Mouse (Mus musculus): ENCODE measurements around the gene Eif4g1. TPM values are rescaled to one million over a fixed set of nuclear protein-coding genes. Genes with fewer than 3 reads are reported as not detected.
A peak's percentile ranks its signal among the peaks of the same experiment; 100 is the strongest.
"Not testable (repeated sequence)": the region's sequence is repeated elsewhere in the genome, so short reads cannot be mapped to it uniquely, and the experiment has no call there.

The Eif4g1 gene
- polyA plus RNA-seq (2012; ENCODE audit: insufficient read depth, low replicate concordance): 247 and 739 TPM in 2 replicates

- H3K36me3 ChIP-seq (replicated peaks; ENCODE audit: low read length): peaks cover 17% of the 10 kb centered on the region
- H3K27me3 ChIP-seq (replicated peaks): not testable (repeated sequence)
Observed at GRCm38 (mm10) chr16:20668013-20668412, at the start of gene Eif4g1. TSS of gene Eif4g1 (plus strand) at chr16:20668313.

GRCm38 (mm10) chr16:20619541-20620398, 48.3 kb upstream of the Eif4g1 start:
- H3K4me3 ChIP-seq (replicated peaks): peak overlapping the region; percentile 92
- H3K36me3 ChIP-seq (replicated peaks; ENCODE audit: low read length): peaks cover 15% of the 10 kb centered on the region
- peaks cover 35% of the 10 kb centered on the region for H3K4me1 ChIP-seq
- H3K27me3 ChIP-seq (replicated peaks): peaks cover 53% of the 10 kb centered on the region
- TF ChIP-seq GATA1 (IDR thresholded peaks at IDR 0.05; ENCODE audit: borderline replicate concordance, low read length) (no peak), FLI1 (IDR thresholded peaks at IDR 0.05; ENCODE audit: low read length) (no peak)
- no peaks in the 10 kb centered on the region for H3K9me3 ChIP-seq

More at GRCm38 (mm10) chr16:20668013-20668412, at the start of gene Eif4g1:
- H3K4me1 ChIP-seq; H3K9me3 ChIP-seq; H3K4me3 ChIP-seq (replicated peaks): not testable (repeated sequence)

DNA sequence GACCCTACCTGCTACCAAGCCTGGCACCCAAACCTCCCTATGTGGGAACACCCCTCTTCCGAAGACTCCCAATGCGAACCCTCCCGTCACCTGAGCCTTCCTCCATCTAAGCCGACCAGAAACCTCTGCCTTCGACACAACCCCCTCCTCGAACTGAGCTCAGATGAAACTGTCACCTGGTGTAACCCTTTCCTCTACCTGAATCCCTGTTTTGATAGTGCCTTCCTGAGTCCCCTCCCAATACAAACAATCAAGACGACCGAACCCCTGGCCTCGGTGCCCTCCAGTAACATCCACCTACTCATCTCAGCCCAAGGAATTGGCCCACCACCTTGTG, 47.7 kb upstream of the Eif4g1 start:
- Histone ChIP-seq H3K4me1 (peaks cover 38% of the 10 kb centered on the region), H3K36me3 (replicated peaks; ENCODE audit: low read length) (peaks cover 15% of the 10 kb centered on the region), H3K4me3 (replicated peaks) (peak overlapping the region; percentile 92), H3K9me3 (no peaks in the 10 kb centered on the region), H3K27me3 (replicated peaks) (peaks cover 53% of the 10 kb centered on the region)
- TF ChIP-seq FLI1 (IDR thresholded peaks at IDR 0.05; ENCODE audit: low read length) (no peak), GATA1 (IDR thresholded peaks at IDR 0.05; ENCODE audit: borderline replicate concordance, low read length) (no peak)

DNA sequence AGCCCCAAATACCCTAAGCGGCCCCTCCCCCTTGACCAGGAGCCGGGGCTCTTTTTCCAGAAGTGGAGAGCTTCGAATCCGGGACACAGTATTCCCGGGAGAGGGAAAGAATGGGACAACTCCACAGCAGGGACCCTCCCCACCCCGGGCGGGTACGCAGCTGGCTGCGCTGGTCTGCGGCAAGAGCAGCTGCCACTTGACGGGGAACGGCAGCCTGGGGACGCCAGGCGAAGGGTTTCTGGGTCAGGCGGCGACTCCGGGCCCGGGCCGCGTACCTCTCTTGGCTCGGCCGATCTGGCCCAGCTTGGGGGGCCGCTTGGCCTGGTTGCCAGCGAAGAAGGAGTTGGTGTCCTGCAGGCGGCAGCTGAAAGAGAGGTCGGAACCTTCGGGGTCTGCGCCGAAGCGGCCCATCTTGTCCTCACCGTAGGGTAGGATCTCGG, 47.3 kb upstream of the Eif4g1 start:
- Histone ChIP-seq H3K9me3 (0 out of 2 replicates have a peak, but pooled peaks cover 2% of the 10 kb centered on the region), H3K36me3 (replicated peaks; ENCODE audit: low read length) (peaks cover 15% of the 10 kb centered on the region), H3K4me1 (peaks cover 42% of the 10 kb centered on the region), H3K4me3 (replicated peaks) (peak overlapping the region; percentile 92), H3K27me3 (replicated peaks) (peaks cover 53% of the 10 kb centered on the region)
- no peak for TF ChIP-seq GATA1 (IDR thresholded peaks at IDR 0.05; ENCODE audit: borderline replicate concordance, low read length)
- TF ChIP-seq FLI1 (IDR thresholded peaks at IDR 0.05; ENCODE audit: low read length): no peak

DNA sequence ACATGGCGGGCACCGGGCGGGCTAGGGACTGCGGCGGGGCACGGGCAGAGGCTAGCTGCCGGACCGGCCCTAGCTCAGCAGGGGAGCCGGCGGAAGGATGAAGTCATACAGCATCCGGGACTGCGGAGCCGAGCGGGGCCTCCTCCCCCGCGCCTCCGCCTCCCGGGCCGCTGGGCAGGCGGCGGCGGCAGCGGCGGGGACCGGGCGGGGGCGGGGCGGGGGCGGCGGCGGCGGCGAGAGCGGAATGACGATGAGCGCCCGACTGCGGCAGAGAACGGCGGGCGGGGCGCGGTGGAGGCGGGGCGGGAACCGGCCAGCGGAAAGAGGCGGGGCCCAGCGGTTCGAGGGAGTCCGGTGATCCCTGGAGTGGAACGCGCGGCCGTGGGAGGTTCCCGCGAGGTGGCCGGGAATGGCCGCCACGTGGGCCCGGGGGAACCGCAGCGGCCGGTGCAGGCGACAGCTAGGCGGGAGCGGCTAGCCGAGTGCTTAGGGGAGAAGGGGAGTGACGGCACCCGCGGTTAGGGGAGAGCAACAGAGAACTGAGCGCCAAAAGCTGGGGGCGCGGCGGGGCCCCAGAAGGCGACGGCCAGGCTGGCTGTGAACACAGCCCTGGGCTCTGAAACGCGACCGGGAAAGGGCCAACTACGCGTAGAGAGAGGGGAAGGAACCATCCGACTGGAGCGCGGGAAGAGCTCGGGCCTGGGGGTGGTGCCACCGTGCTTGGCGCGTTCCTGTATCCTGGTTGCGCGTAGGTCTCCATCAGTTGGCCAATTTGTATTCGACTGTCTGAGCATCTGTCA, 46.7 kb upstream of the Eif4g1 start, which contains the start of gene Camk2n2:
Gene Camk2n2, minus strand, starts transcription at position 97 of the 800 bp plus-strand sequence.
- H3K36me3 ChIP-seq (replicated peaks; ENCODE audit: low read length): peaks cover 15% of the 10 kb centered on the region
- H3K4me1 ChIP-seq: peaks cover 43% of the 10 kb centered on the region
- no peak for TF ChIP-seq GATA1 (IDR thresholded peaks at IDR 0.05; ENCODE audit: borderline replicate concordance, low read length)
- H3K27me3 ChIP-seq (replicated peaks): peaks cover 55% of the 10 kb centered on the region
- H3K9me3 ChIP-seq: 0 out of 2 replicates have a peak, but pooled peaks cover 2% of the 10 kb centered on the region
- peak within 1 kb of the TSS; percentile 92 for H3K4me3 ChIP-seq (replicated peaks)

DNA sequence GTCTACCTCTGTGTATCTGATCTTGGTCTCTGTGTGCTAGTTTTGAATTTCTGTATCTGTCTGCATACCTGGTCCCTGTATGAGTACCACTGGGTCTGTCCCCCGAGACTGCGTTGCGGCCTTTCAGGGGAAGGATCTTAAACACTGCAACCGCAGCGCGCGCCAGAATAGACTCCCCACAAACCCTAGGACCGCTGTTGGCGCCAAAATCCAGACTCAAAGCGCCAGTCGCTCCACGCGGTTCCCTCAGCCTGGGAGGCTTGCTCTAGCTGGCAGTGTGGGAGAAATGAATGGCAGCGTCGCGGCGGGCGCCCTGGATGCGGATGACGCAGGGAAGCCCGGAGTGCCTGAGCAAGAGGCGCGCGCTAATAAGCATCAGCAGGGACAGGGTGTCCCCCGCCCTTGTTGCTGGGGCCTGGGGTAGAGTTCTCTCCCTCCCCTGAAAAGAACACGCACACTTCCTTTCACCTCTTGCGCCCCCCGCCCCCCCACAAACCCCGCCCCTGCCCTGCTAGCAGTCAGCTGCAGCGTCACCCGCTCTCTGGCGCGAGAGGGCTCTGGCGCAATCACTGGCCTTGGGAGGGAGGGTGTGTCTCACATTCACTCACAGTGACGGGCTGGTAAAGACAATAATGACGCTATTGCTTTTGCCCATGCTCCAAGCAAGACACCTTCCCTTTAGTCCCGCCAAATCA, 46.0 kb upstream of the Eif4g1 start:
- peaks cover 43% of the 10 kb centered on the region for H3K4me1 ChIP-seq
- peaks cover 61% of the 10 kb centered on the region for H3K27me3 ChIP-seq (replicated peaks)
- H3K4me3 ChIP-seq (replicated peaks): peak overlapping the region; percentile 92
- peaks cover 15% of the 10 kb centered on the region for H3K36me3 ChIP-seq (replicated peaks; ENCODE audit: low read length)
- TF ChIP-seq GATA1 (IDR thresholded peaks at IDR 0.05; ENCODE audit: borderline replicate concordance, low read length) (no peak), FLI1 (IDR thresholded peaks at IDR 0.05; ENCODE audit: low read length) (no peak)
- 0 out of 2 replicates have a peak, but pooled peaks cover 2% of the 10 kb centered on the region for H3K9me3 ChIP-seq

- Histone ChIP-seq H3K36me3 (replicated peaks; ENCODE audit: low read length) (peaks cover 7% of the 10 kb centered on the region), H3K27me3 (replicated peaks) (peaks cover 58% of the 10 kb centered on the region), H3K4me1 (peaks cover 43% of the 10 kb centered on the region), H3K4me3 (replicated peaks) (no peak overlapping the region), H3K9me3 (0 out of 2 replicates have a peak, but pooled peaks cover 2% of the 10 kb centered on the region)
- no peak for TF ChIP-seq GATA1 (IDR thresholded peaks at IDR 0.05; ENCODE audit: borderline replicate concordance, low read length)
- no peak for TF ChIP-seq FLI1 (IDR thresholded peaks at IDR 0.05; ENCODE audit: low read length)
Observed at GRCm38 (mm10) chr16:20623211-20623610, 44.9 kb upstream of the Eif4g1 start.

DNA sequence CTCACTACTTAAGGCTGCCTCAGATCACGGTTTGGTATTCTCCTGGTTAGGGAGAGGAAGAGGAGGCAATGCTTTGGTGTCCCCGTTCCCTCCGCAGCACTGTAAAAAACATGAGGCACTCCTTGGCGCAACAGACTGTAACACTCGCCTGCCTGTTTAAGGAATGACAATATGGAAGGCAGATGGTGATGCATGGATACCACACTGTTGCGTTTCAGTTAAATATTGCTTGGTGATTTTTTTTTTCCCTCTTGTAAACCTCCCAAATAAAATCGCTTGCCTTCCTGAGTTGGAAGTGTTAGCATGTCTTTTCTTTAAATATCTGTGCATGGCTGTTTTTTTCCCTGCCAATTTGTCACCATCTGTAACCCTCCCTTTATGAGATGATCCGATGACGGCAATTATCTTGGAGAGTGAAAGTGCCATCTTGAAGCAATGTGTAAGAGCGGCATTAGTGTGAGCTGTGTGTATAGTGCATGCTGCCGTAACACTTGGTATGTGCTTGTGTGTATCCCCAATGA, 39.2 kb upstream of the Eif4g1 start:
- H3K27me3 ChIP-seq (replicated peaks): peaks cover 59% of the 10 kb centered on the region
- peaks cover 18% of the 10 kb centered on the region for H3K4me1 ChIP-seq
- no peaks in the 10 kb centered on the region for H3K36me3 ChIP-seq (replicated peaks; ENCODE audit: low read length)
- H3K9me3 ChIP-seq: 0 out of 2 replicates have a peak, but pooled peaks cover 2% of the 10 kb centered on the region
- H3K4me3 ChIP-seq (replicated peaks): no peak overlapping the region
- TF ChIP-seq FLI1 (IDR thresholded peaks at IDR 0.05; ENCODE audit: low read length) (no peak), GATA1 (IDR thresholded peaks at IDR 0.05; ENCODE audit: borderline replicate concordance, low read length) (no peak)

Data from megakaryocyte, embryonic 14.5 days (primary cell).